Mouse (Mus musculus) embryonic fibroblast, embryonic 13.5 days (primary cell): ENCODE data around the gene Gm28308.
A peak's percentile ranks its signal among the peaks of the same experiment; 100 is the strongest.

Experiments
- CTCF ChIP-seq: IDR thresholded peaks from 2 replicates; pipeline ENCODE4 v1.5.1; 2011; ENCODE audit warnings: mild to moderate bottlenecking, control low read depth, low read length, moderate library complexity, borderline replicate concordance; ENCODE audit not compliant: insufficient read depth
- POLR2A ChIP-seq: IDR thresholded peaks from 2 replicates; pipeline ENCODE4 v1.6.1; 2011; ENCODE audit warnings: low read depth, mild to moderate bottlenecking, control low read depth, low read length, moderate library complexity

- peak; percentile 28; the same call in 1 of the 2 replicates for TF ChIP-seq POLR2A
- TF ChIP-seq CTCF, result peak; percentile 70
These were observed 8.3 kb upstream of the Gm28308 start, which contains the start of gene Hoxa7 for GRCm38 (mm10) chr6:52221337-52221992.
